Mouse (Mus musculus): ENCODE results near the gene Zfp428. TPM values are rescaled to one million over a fixed set of nuclear protein-coding genes. Genes with fewer than 3 reads are reported as not detected.

Gene Zfp428
- polyA plus RNA-seq, 1 experiment from 2014 or later, result 32.0 TPM

GRCm38 (mm10) chr7:24544506-24544905 is 37.7 kb downstream of the Zfp428 start:
- H3K36me3 ChIP-seq, result 0 out of 2 replicates have a peak, but pooled peaks cover 3% of the 10 kb centered on the region
- no peak for ATAC-seq
- H3K27ac ChIP-seq, result no peak overlapping the region
- H3K4me2 ChIP-seq (replicated peaks), result no peak overlapping the region
- WGBS, result 84% methylated on average over 2 of the region's 2 CpGs
- no peak overlapping the region for H3K4me3 ChIP-seq (replicated peaks)
- H3K9ac ChIP-seq, result no peak overlapping the region
- no peaks in the 10 kb centered on the region for H3K9me3 ChIP-seq
- no peaks in the 10 kb centered on the region for H3K27me3 ChIP-seq (replicated peaks)
- H3K4me1 ChIP-seq (replicated peaks), result peaks cover 12% of the 10 kb centered on the region

DNA sequence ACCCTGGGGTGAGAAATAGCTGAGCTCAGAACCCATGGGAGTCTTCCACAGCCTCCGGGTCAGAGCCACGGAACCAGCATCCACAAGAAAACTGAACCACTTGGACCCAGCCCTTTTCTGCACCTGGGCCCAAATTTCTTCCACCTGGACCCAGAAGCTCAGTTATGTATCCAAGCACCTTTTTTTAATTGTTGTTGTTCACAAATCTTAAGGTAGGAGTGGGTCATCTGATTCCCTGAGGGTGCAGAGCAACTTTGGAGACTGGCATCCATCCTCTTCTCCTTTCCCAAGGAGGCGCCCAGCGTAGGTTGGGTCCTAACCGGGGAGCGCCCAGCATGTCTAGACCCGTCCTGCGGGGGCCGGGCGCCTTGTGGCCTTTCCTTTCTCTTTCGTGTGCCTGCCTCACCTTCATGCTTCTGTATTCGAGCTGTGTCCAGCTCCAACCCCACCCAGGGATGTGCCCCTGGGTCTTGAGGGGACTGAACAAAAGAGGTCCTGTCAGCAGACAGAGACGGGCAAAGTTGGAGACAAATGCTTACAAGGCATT is 39.3 kb downstream of the Zfp428 start, which contains the start of the genes Pinlyp and Xrcc1:
Gene Pinlyp, minus strand, starts transcription at position 51 of the 547 bp plus-strand sequence.
Gene Xrcc1, plus strand, starts transcription at position 222 of the 547 bp plus-strand sequence.
- Histone ChIP-seq H3K9me3 (no peaks in the 10 kb centered on the region), H3K4me1 (replicated peaks) (peaks cover 12% of the 10 kb centered on the region), H3K9ac (peak within 1 kb of the TSS; percentile 79), H3K36me3 (0 out of 2 replicates have a peak, but pooled peaks cover 3% of the 10 kb centered on the region), H3K27ac (peak within 1 kb of the TSS; percentile 71), H3K27me3 (replicated peaks) (no peaks in the 10 kb centered on the region), H3K4me2 (replicated peaks) (peak within 1 kb of the TSS; percentile 77), H3K4me3 (replicated peaks) (peak within 1 kb of the TSS; percentile 85)
- 33% methylated on average over 13 of the region's 13 CpGs for WGBS
- peak; percentile 12; the same call in 1 of the 2 replicates for ATAC-seq

DNA sequence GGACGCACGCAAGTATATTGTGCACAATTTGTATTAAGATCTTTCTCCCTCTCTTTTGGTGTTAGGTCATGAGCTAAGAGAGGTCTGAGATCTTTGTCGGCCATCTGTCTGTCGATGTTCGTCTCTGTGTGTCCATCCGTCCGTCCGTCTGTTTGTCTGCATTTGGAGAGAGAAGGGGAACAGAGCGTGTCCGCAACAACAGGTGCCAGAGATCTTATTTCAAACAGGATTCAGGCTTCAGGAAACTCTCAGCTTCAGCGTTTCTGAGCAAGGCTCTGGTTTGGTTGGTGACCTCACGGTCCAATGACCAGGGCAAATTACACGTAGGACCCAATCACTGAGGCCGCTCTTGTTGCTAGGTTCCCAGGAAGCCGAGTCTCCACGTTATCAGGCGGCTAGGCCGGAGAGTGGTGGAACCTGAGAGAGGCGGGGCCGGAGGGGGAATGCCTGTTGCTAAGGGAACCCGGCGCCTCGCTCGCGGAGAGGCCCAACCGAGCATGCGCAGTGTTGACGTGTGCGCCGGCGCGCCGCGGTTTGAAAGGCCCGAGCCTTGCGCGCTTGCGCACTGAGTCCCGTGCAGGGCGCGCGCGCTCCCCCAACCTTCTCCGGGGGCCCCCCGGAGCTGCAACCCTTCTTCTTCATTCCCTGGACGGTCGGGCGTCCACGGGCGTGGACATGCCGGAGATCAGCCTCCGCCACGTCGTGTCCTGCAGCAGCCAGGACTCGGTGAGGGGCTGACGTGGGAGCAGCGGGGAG is 40.0 kb downstream of the Zfp428 start:
- WGBS, result under 1% methylated on average over 57 of the region's 57 CpGs
- Histone ChIP-seq H3K4me3 (replicated peaks) (peak overlapping the region; percentile 85), H3K9me3 (no peaks in the 10 kb centered on the region), H3K27me3 (replicated peaks) (no peaks in the 10 kb centered on the region), H3K4me1 (replicated peaks) (peaks cover 12% of the 10 kb centered on the region), H3K27ac (peak overlapping the region; percentile 71), H3K36me3 (0 out of 2 replicates have a peak, but pooled peaks cover 3% of the 10 kb centered on the region), H3K9ac (peak overlapping the region; percentile 79), H3K4me2 (replicated peaks) (peak overlapping the region; percentile 77)
- peak; percentile 100 for ATAC-seq

DNA sequence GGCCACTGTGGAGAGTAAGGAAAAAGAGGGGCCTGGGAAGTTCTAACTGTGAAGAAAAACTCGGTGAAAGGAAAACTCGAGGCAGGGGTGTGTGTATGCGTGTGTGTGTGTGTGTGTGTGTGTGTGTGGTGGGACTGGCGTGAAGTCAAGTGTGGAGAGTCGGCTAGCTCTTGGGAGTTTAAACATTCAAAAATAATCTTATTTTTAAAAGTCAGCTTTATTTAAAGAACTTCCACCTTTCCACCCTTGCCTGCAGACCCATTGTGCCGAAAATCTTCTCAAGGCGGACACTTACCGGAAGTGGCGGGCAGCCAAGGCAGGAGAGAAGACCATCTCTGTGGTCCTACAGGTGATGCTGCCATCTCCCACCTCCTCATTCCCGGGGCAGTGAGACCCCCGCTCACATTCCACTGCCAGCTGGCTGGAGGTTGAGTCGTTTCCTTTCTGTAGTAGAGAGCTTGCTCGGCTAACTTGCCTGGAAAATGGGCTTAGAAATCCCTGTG is 40.8 kb downstream of the Zfp428 start:
- H3K36me3 ChIP-seq, result 0 out of 2 replicates have a peak, but pooled peaks cover 6% of the 10 kb centered on the region
- 23% methylated on average over 13 of the region's 13 CpGs for WGBS
- H3K27ac ChIP-seq, result peak overlapping the region; percentile 71; the same call in 1 of the 2 replicates

DNA sequence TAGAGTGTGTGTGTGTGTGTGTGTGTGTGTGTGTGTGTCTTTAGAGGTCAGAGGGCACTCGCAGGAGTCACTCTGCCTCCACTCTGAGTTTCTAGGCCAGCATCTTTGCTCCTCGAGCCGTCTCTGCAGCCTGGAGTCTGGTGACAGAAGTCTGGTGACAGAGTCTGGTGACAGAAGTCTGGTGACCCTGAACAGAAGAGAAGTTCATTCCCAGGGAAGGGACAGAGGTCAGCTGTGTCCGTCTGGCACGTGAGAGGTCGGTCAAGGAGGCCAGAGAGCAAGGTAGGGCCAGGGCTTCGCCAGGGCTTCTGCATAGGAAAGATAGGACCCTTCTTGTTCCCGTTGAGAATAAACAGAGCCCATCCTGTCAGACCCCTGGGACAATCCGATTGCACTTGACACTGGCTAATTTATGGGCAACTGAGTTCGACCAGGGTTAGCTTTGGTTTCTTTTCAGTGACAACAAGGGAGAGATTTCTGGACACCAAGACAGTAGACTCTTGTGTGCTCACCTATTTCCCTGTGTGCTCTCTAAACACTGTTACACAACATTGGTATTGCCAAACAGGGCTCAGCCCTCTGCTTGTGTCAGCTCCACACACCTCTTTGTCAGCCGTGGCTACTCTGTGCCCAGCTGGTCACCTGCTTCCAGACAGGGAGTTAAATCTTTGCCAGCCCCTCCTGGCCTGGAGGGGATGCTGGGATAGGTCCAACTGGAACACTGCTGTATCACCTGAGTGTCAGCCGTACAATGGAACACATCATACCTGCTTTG is 45.4 kb downstream of the Zfp428 start:
- 74% methylated on average over 12 of the region's 12 CpGs for WGBS
- Histone ChIP-seq H3K36me3 (0 out of 2 replicates have a peak, but pooled peaks cover 12% of the 10 kb centered on the region), H3K4me1 (replicated peaks) (peaks cover 7% of the 10 kb centered on the region), H3K27me3 (replicated peaks) (no peaks in the 10 kb centered on the region), H3K4me3 (replicated peaks) (no peak overlapping the region), H3K9me3 (no peaks in the 10 kb centered on the region), H3K27ac (no peak overlapping the region), H3K9ac (no peak overlapping the region), H3K4me2 (replicated peaks) (no peak overlapping the region)
- ATAC-seq, result no peak

More for the DNA sequence above, 40.8 kb downstream of the Zfp428 start:
- Histone ChIP-seq H3K4me3 (replicated peaks) (peak overlapping the region; percentile 85), H3K27me3 (replicated peaks) (no peaks in the 10 kb centered on the region), H3K4me2 (replicated peaks) (peak overlapping the region; percentile 77), H3K9ac (peak overlapping the region; percentile 79), H3K4me1 (replicated peaks) (peaks cover 12% of the 10 kb centered on the region), H3K9me3 (no peaks in the 10 kb centered on the region)
- ATAC-seq, result no peak

DNA sequence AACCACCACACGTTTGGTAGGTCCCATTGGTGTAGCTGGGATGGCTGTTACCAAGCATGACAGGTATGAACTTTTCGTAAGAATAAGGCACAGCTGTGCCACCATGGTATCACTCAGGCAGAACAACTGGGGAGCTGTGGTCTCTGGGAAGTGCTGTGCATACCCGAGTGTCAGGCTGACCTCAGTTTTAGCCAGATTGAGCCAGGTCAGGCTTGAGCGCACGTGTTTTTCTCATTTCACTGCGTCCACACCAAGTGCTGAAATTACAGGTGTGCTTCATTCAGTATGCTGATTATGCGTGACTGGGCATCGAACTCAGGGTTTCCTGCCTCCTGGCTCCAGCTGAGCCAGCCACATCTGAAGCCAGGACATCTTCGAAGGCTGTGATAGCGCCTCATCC is 49.0 kb downstream of the Zfp428 start:
- no peak for ATAC-seq
- Histone ChIP-seq H3K36me3 (0 out of 2 replicates have a peak, but pooled peaks cover 14% of the 10 kb centered on the region), H3K4me3 (replicated peaks) (no peak overlapping the region), H3K4me2 (replicated peaks) (no peak overlapping the region), H3K9ac (no peak overlapping the region), H3K4me1 (replicated peaks) (no peaks in the 10 kb centered on the region), H3K9me3 (no peaks in the 10 kb centered on the region), H3K27ac (no peak overlapping the region), H3K27me3 (replicated peaks) (no peaks in the 10 kb centered on the region)
- 92% methylated on average over 10 of the region's 10 CpGs for whole genome bisulfite sequencing

DNA sequence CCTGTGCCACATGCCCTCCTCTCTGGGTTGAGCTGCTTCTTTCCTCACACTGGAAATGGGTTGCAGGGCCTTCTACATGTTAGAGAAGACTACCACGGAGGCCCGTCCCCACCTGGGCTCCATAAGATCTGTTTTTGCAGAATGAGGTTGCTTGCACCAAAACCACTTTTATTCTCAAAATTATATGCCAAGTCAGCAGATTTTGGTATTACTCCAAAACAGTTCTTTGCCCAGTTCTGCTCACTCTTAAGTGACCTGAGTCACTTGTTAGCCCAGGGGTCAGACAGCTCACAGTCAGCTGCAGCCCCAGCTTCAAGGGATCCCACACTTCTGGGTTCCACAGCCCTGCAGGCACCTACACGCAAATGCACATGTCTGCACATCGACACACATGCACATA is 54.6 kb downstream of the Zfp428 start:
- ATAC-seq, result no peak
- 95% methylated on average over 4 of the region's 4 CpGs for WGBS
- H3K36me3 ChIP-seq, result peaks cover 28% of the 10 kb centered on the region
- H3K4me3 ChIP-seq (replicated peaks), result no peak overlapping the region
- no peaks in the 10 kb centered on the region for H3K9me3 ChIP-seq
- no peak overlapping the region for H3K4me2 ChIP-seq (replicated peaks)
- H3K27ac ChIP-seq, result no peak overlapping the region
- H3K4me1 ChIP-seq (replicated peaks), result no peaks in the 10 kb centered on the region
- no peaks in the 10 kb centered on the region for H3K27me3 ChIP-seq (replicated peaks)
- no peak overlapping the region for H3K9ac ChIP-seq

DNA sequence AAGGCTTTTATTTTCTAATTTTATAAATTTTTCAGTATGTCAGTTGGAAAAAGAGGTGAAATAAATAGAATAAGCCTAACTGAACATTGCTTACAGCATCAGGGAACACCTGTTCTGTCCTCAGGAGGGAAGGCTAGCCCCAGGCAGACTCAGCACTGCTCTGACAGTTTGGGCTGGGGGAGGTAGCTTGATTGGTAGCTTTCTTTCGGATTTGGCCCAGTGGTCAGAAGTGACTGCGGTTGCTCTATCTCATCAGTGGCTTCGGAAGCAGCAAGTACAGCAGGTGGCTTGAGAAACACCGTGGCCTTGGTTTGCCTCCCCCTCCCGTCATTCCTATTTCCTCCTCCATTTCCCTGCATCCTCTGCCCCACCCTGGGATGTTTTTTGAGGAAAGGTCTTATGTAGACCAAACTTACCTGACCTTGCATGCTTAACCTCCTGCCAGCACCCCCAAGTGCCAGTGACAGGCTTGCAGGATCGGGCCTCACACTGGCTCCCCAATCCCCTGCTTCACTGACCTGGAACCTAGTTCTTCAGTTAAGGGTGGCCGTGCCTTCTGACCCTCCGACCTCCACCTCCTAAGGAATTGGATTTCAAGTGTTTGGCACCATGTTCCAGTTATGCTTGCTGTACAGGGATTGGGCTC is 56.5 kb downstream of the Zfp428 start:
- WGBS, result 89% methylated on average over 8 of the region's 8 CpGs
- H3K36me3 ChIP-seq, result peaks cover 46% of the 10 kb centered on the region

DNA sequence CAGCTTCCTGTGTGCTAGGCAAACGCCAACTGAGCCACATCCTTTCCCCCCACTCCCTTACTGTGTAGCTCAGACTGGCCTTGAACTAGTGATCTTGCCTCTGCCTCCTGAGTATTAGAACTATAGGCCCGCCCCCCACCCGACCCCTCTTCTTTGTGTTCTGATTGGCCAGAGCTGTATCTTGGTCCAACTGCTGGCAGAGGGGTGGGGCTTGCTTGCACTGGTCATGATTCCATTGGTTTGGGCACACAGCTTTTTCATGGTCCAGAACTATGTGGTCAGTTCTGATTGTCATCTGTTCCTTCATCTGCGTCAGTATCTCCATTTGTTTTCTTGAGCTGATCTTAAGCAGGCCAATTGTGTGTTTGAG is 57.0 kb downstream of the Zfp428 start:
- Histone ChIP-seq H3K9me3 (no peaks in the 10 kb centered on the region), H3K36me3 (peaks cover 48% of the 10 kb centered on the region), H3K9ac (no peak overlapping the region), H3K4me3 (replicated peaks) (no peak overlapping the region), H3K4me1 (replicated peaks) (no peaks in the 10 kb centered on the region), H3K27ac (no peak overlapping the region), H3K27me3 (replicated peaks) (no peaks in the 10 kb centered on the region), H3K4me2 (replicated peaks) (no peak overlapping the region)
- 91% methylated on average over 4 of the region's 4 CpGs for WGBS
- no peak; the same call in 1 of the 2 replicates for ATAC-seq

More for the DNA sequence above, 56.5 kb downstream of the Zfp428 start:
- H3K4me1 ChIP-seq (replicated peaks), result no peaks in the 10 kb centered on the region
- H3K9me3 ChIP-seq, result no peaks in the 10 kb centered on the region
- no peak overlapping the region for H3K27ac ChIP-seq
- no peaks in the 10 kb centered on the region for H3K27me3 ChIP-seq (replicated peaks)
- no peak overlapping the region for H3K4me2 ChIP-seq (replicated peaks)
- no peak overlapping the region for H3K9ac ChIP-seq
- H3K4me3 ChIP-seq (replicated peaks), result no peak overlapping the region
- ATAC-seq, result no peak

GRCm38 (mm10) chr7:24564607-24565265 is 57.9 kb downstream of the Zfp428 start:
- H3K27ac ChIP-seq, result no peak overlapping the region
- ATAC-seq, result peak; percentile 72
- H3K4me2 ChIP-seq (replicated peaks), result no peak overlapping the region
- H3K27me3 ChIP-seq (replicated peaks), result no peaks in the 10 kb centered on the region
- no peaks in the 10 kb centered on the region for H3K4me1 ChIP-seq (replicated peaks)
- H3K9me3 ChIP-seq, result no peaks in the 10 kb centered on the region
- H3K9ac ChIP-seq, result no peak overlapping the region
- H3K4me3 ChIP-seq (replicated peaks), result no peak overlapping the region
- 62% methylated on average over 6 of the region's 6 CpGs for WGBS
- peaks cover 45% of the 10 kb centered on the region for H3K36me3 ChIP-seq

Measured in intestine, embryonic 15.5 days (tissue).